Mouse (Mus musculus) embryo, embryonic 11.5 days (tissue): ENCODE data around the gene Bsn.

ENCODE experiments used
- DNase-seq: peaks from one replicate; pipeline ENCODE4 v3.0.0-alpha.2; 2012; ENCODE audit warnings: low read depth, low spot score

Bsn gene

GRCm38 (mm10) chr9:108094184-108094941 lies 95.8 kb downstream of the Bsn start, which contains the start of gene Apeh:
Gene Apeh, minus strand, starts transcription at chr9:108094606.
- DNase-seq = peak; percentile 88

GRCm38 (mm10) chr9:108093586-108093985 lies 96.6 kb downstream of the Bsn start:
- no peak for DNase-seq

DNA sequence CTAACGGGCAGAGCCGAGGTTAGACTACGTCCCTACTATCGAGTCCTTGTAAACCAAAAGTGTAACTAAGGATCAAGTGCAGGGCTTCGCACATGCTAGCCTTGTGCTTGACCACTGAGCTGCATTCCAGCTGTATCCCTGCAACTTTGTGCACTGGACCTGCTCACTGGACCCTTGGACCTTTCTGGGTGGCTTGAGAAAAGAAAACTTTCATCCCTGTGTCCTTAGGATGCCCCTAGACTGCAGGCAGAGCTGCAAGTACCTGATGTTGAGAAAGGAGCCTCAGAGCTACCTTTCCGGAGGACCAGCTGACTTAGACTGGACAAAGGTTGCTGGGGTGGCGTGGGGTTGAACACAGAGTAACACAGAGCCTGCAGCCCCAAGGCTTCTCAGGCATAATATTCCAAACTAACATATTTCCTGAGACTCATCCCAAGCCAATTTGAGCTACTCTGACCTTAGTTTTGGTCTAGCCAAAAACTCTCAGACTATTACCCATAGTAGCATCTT lies 99.5 kb downstream of the Bsn start:
- DNase-seq = no peak

DNA sequence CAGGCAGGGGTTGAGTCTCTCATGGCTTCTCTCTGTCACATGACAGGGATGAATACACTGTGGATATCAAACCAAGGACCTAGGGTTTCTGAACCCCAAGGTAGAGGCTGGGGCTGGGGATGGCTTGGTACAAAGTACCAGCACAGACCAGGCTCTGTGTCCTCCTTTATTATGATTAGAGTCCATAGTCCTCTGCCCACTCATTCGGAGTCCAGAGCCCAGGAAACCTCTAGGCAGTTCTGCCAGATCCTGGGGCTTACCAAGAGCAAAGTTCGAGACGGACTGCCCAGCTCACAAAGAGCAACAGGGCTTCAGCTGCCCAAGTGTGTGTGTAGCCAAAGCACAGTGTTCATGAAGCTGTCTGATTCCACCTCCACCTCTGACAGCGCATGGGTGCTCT lies 104.9 kb downstream of the Bsn start:
- DNase-seq = no peak

- no peak for DNase-seq
Observed at GRCm38 (mm10) chr9:108083561-108083960, 106.6 kb downstream of the Bsn start.

- no peak for DNase-seq
Observed at GRCm38 (mm10) chr9:108082988-108083431, 107.2 kb downstream of the Bsn start, which contains the start of gene Rnf123. Gene Rnf123, minus strand, starts transcription at chr9:108083346.

DNA sequence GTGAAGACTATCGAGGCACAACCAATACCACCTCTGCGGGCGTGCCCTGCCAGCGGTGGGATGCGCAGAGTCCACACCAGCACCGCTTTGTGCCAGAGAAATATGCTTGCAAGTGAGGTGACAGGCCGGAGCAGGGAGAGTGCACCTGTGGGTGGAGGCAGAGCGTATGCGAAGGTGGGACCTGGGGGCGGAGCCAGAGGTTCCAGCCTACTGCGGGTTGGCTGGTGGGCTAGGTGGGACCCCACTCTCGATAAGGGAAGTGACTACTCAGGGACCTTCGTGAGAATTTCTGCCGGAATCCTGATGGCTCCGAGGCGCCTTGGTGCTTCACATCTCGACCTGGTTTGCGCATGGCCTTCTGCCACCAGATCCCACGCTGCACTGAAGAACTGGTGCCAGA lies 107.6 kb downstream of the Bsn start:
- no peak for DNase-seq

DNA sequence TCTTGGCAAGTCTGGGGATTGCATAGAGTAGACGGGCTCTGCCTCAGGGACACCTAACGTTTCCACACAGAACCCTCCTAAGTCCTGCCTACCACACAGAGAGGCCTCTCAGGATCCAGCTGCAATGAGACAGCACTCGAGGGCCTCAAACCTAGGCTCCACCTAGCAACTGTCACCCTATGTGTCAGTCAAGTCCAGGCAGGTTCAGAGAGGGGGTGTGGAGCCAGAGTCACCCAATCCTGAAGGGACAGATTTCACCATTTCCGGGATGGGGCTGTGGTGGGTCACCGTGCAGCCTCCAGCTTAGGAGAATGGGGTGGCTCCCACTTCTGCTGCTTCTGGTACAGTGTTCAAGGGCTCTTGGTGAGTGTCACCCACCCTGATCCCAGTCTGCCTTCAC lies 110.0 kb downstream of the Bsn start, which contains the start of gene Mst1:
TSS of gene Mst1 (plus strand) at position 269 of the 400 bp plus-strand sequence.
- no peak for DNase-seq

DNA sequence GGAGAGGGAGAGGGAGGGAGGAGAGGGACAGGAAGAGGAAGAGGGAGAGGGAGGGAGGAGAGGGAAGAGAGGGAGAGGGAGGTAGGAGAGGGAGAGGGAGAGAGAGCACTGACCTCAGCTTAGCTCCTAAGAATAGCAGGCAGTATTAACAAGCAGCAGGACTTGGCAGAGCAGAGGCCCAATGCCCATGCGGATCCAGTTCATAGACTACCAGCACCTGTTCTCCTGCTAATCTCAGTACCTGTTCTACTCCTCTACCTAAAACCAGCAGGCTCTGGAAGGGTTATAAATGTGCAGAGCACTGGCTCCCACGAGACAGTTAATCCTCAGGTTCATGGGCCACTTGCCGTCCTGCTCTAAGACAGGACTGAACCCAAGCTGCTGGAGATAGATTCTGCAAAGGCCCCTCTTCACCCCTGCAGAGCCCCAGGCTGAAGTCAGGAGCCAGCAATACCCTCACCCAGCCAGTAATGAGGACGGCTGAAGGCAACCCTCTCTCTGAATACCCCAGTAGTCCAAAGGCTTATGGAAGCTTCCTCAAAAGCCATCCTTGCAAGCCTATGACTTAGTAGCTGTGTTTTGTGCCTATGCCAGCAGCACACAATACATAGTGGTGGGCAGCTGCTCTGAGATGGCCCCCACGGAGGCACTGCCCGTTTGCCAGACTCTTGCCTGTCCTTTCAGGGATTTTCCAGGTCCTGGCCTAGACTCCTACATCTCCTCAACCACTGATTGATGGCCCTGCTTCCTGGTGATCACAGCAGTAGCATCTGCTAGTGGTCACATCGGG lies 116.8 kb downstream of the Bsn start:
- DNase-seq = no peak

GRCm38 (mm10) chr9:108072481-108072924 lies 117.7 kb downstream of the Bsn start:
- no peak for DNase-seq

DNA sequence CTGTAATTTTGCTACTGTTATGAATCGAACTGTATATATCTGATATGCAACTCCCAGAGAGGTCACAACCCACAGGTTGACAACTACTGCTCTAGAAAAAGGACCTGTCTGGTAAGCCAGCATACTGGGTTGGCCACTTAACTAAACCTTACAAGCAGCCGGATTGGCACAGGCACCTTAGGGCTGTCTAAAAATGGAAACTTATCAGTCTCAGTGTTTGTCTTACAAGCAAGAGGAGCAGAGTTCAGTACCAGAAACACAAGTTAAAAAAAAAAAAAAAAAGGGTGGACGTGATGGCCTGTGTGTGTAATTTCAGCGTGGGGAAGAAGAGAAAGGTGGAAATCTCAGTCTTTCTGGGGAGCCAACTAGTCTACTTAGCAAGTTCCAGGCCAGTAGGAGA lies 118.4 kb downstream of the Bsn start:
- no peak for DNase-seq

DNA sequence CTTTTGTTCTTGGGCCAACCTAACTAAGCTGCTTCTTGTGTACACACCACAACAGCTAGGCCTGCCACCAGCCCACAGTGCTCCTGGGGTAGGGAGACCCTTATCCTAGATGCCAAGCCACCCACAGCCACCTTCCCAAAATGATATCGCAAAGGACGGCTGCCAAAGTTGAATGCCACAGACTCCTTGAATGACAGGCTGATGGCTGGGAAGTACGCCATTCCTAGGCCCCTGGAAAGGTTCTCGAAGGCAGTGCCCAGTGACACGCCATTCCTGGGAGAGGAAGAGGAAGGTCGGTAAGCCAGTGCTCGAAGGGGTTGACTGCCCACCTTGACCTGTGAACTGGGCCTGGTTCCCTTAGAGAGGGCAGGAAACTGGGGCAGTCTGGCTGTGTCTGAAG lies 120.7 kb downstream of the Bsn start:
- no peak for DNase-seq

GRCm38 (mm10) chr9:108069007-108069406 lies 121.2 kb downstream of the Bsn start:
- DNase-seq = no peak

DNA sequence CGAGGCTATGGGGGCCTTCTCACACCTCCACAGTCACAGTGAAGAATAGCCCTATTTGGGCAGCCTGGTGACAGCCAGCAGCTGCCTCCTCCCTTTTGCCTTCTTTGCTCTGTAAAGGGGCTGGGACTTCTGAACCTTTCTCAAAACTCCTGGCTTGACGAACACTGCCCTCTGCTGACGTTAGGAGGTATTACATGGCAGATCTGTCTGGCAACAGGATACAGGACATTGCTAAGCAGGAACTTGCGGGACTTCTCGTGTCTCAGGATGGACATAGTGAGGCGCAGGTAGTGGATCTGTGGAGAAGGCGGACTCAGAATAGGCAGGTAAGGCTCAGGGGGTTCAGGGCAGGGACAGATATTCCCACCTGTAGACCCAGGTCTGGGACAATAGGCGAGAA lies 122.3 kb downstream of the Bsn start:
- peak; percentile 83 for DNase-seq

DNA sequence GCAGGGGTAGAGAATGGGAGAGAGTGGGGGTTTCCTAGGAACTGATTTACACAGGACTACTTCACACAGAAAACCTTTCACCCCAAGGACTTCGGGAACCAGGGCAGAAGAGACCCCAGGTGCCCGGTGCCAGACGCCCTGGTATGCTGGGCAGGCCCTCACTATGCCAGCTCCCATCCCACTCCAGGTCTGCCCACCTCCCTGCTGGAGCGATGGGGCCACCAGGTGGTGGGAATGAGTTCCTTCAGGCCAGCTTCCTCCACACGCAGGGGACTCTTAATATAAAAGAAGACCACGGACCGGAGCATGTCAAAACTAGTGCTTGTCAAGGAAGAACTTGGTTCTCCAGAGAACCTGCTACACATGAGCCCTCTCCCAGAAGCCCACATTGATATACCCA lies 123.0 kb downstream of the Bsn start:
- no peak for DNase-seq

GRCm38 (mm10) chr9:108065491-108066011 lies 124.6 kb downstream of the Bsn start:
- DNase-seq = no peak

DNA sequence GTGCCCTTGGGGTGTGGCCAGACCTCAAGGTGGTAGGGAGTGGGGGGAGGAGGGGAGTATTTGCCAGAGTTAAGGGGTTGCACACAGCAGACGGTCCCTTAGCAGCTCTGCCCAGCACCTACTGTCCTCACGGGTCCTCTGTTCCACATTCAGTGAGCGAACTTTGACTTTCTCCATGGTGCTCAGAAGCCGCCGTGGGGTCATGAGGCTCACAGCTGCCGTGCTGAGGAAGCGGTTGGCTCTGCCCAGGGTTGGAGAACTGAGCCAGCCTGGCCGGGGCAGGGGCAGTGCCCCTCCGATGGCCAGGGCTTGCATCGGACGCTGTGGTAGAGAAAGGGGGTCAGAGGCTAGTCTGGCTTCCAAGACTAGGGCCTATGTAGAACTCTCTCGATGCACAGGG lies 126.8 kb downstream of the Bsn start:
- no peak for DNase-seq

DNA sequence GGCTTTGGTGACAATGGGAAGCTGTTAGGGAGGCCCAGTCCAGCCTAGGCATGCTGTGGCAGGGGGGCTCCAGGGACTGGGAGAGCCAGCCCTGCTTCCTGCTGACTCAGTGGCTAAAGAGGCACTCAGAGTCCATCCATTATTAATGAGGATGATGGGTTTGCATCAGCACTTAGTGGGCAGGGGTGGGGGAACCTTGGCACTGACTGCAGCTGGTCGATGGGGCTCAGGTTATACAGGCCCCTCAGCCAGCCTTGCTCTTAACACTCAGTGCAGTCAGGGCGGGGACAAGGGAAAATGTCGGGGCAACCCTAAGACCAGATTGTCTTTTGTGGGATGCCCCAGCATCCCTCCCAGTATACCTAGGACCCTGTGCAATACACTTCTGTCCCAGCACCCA lies 128.0 kb downstream of the Bsn start:
- no peak for DNase-seq

DNA sequence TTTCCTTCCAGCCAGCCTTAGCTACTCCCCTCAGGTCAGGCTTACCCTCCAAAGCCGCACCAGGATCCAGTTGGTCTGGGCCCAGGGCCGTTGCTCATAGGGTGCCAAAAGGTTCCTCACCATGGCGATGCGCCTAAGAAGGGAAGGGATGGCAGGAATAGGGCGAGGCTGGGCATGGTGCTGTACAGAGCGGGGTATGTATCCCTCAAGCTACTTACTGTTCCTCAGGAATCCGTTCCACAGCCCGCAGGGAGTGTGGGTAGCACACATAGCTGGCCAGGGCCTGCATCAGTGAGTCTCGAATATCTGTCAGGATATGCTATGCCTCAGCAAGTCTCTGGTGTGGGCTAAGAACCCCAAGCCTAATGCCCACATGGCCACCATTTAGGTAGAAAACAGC lies 131.9 kb downstream of the Bsn start:
- no peak for DNase-seq

- DNase-seq = no peak
Observed at GRCm38 (mm10) chr9:108057262-108057562, 133.0 kb downstream of the Bsn start.

DNA sequence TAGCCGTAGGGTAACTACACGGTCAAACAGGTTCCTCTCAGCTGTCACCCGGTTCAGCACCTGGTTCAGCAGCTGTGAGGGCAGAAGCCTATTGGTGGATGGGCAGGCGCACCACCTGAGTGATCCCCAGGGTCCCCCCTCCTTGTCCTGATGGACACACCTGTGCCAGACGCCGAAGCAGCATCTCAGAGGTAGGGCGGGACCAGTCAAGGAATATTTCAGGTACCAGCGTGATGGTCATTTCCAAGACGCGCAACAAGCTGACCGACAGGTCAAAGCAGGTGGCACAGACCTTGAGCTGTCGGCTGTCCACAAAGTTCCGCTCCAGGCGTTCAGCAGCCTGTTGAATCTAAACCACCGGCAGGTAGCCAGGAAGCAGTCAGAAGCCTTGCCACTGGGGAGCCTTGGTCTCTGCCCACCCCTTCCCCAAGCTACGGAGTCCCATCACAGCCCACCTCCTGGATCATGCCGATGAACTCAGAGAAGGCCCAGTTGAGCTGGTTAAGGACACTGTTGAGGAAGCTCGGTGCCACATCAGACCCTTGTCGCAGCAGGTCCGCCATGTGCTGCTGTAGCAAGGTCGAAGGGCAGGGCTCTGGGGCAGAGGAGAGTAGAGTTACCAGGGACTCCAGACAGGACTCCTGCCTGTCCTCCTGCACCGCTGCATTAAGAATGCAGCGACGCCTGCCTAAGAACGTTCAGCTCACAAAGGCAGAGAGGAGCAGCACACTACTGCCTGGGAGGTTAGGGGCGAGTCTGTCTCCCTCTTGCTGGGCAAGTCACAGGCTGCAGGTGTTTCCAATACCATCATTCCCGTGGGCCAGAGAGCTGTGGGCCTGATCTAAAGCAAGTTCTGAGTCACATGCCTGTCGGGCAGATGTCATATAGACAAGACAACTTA lies 133.6 kb downstream of the Bsn start:
- no peak for DNase-seq
